Comparison of ENCODE assay signal across 8 mouse cellular contexts in genomic region chr5:137338256-137338655, GRCm38 (mm10). TPM values are rescaled to one million over a fixed set of nuclear protein-coding genes. Genes with fewer than 3 reads are reported as not detected.
DNase-seq lines count a peak whose midpoint lies in the region; ATAC-seq and TF ChIP-seq lines count a peak whose summit lies in the region.

No protein-coding gene starts in this region.

- H3K27me3 ChIP-seq in forebrain, embryonic 16.5 days (replicated peaks; ENCODE audit: control insufficient read depth, insufficient read depth, low read length) = no peaks in the 10 kb centered on the region

- WGBS in forebrain, embryonic 16.5 days = under 1% methylated on average over 19 of the region's 19 CpGs
- WGBS in lung, adult 2 months = under 1% methylated on average over 19 of the region's 19 CpGs

- TF ChIP-seq POLR2A in lung, adult 2 months (IDR thresholded peaks at IDR 0.05; ENCODE audit: borderline replicate concordance, extremely low read depth, low read depth, low read length) = peak; percentile 77; the same call in 1 of the 2 replicates

- H3K4me1 ChIP-seq in ES-E14 (ENCODE audit: control insufficient read depth in 2 of 2, insufficient read depth in 2 of 2, low read length in 2 of 2, poor library complexity in 1 of 2) = peaks cover 13 to 28% of the 10 kb centered on the region in 2 experiments; a peak in 3 of 4 replicates
- peaks cover 14% of the 10 kb centered on the region for H3K4me1 ChIP-seq in forebrain, embryonic 16.5 days (replicated peaks; ENCODE audit: control insufficient read depth, insufficient read depth, low read length)
- H3K4me1 ChIP-seq in lung, adult 2 months (ENCODE audit: control insufficient read depth, insufficient read depth, low read length) = peaks cover 5% of the 10 kb centered on the region

- TF ChIP-seq CTCF in layer of hippocampus, adult 2 months (conservative IDR thresholded peaks at IDR 0.05) = no peak
- TF ChIP-seq CTCF in lung, adult 2 months (IDR thresholded peaks at IDR 0.05; ENCODE audit: insufficient read depth, low read length) = no peak

- in situ Hi-C loops in ES-E14 (cut with MboI; ENCODE audit: low sequenced_read_pairs in 2 of 2, unreplicated experiment in 2 of 2) = no loop called here

- DNase-seq in ES-E14 (ENCODE audit: low read depth, low spot score) = peak; percentile 89
- DNase-seq in cerebellum, adult 18-20 months = peak; percentile 92 to 96
- DNase-seq in heart, postnatal 36 days = peak; percentile 85 to 88
- peak; percentile 91 to 94 for DNase-seq in layer of hippocampus, adult 2 months (ENCODE audit: low spot score in 2 of 2)
- peak; percentile 83 for DNase-seq in lung, adult 2 months
- peak; percentile 90 for DNase-seq in testis, postnatal 14 days (ENCODE audit: low spot score)

- H3K36me3 ChIP-seq in ES-E14 (ENCODE audit: control insufficient read depth, insufficient read depth, low read length, poor library complexity, severe bottlenecking) = no peaks in the 10 kb centered on the region
- H3K36me3 ChIP-seq in forebrain, embryonic 16.5 days (ENCODE audit: control insufficient read depth, insufficient read depth) = no peaks in the 10 kb centered on the region

- H3K27ac ChIP-seq in ES-E14 (ENCODE audit: insufficient read depth, low read depth, low read length, poor library complexity, severe bottlenecking) = peak overlapping the region; percentile 53; the same call in 1 of the 2 replicates
- H3K27ac ChIP-seq in forebrain, embryonic 16.5 days (ENCODE audit: low read length) = peak overlapping the region; percentile 68
- peak overlapping the region; percentile 81 for H3K27ac ChIP-seq in layer of hippocampus, adult 2 months

- peak overlapping the region; percentile 67; the same call in 1 of the 2 replicates for H3K9ac ChIP-seq in ES-E14 (ENCODE audit: insufficient read depth, low read depth, low read length, poor library complexity, severe bottlenecking)
- H3K9ac ChIP-seq in forebrain, embryonic 16.5 days (replicated peaks; ENCODE audit: low read depth, low read length) = peak overlapping the region; percentile 63

- H3K4me3 ChIP-seq in ES-E14 (ENCODE audit: insufficient read depth in 1 of 2, low read depth in 1 of 2, low read length in 2 of 2, poor library complexity in 1 of 2, severe bottlenecking in 1 of 2) = peak overlapping the region; percentile 56 to 68
- peak overlapping the region; percentile 49 for H3K4me3 ChIP-seq in forebrain, embryonic 16.5 days (replicated peaks; ENCODE audit: low read length)
- peak overlapping the region; percentile 63 for H3K4me3 ChIP-seq in layer of hippocampus, adult 2 months
- H3K4me3 ChIP-seq in lung, adult 2 months (replicated peaks; ENCODE audit: extremely low read depth, low read depth, low read length) = peak overlapping the region; percentile 78

- intact Hi-C loops in heart, postnatal 36 days (cut with DNase I) = loop anchor here (5.0 kb wide), 1 partner anchor 439 kb away; the partner anchor contains the start of gene Ppp1r35

- H3K9me3 ChIP-seq in ES-E14 (ENCODE audit: control insufficient read depth, insufficient read depth, low read depth, low read length) = no peaks in the 10 kb centered on the region
- H3K9me3 ChIP-seq in forebrain, embryonic 16.5 days (ENCODE audit: control insufficient read depth, low read length) = no peaks in the 10 kb centered on the region

- ATAC-seq in forebrain, embryonic 16.5 days = peak; percentile 88
- peak; percentile 47; the same call in 1 of the 2 replicates for ATAC-seq in neutrophil, adult 5-6 weeks (ENCODE audit: extremely low read depth, insufficient number of reproducible peaks, low FRiP score, poor library complexity, severe bottlenecking)

- peak overlapping the region; percentile 92 for H3K4me2 ChIP-seq in forebrain, embryonic 16.5 days (ENCODE audit: low read length)

TF ChIP-seq in ES-E14, 5 proteins besides CTCF, POLR2A, EP300 and RAD21:
- TF ChIP-seq ZNF384 (IDR thresholded peaks at IDR 0.05; ENCODE audit: low read depth, low read length) (peak; percentile 91), CHD2 (IDR thresholded peaks at IDR 0.05; ENCODE audit: low read depth, low read length) (no peak), HCFC1 (IDR thresholded peaks at IDR 0.05; ENCODE audit: borderline replicate concordance, insufficient read depth, low read length) (peak; percentile 89), MAFK (IDR thresholded peaks at IDR 0.05; ENCODE audit: insufficient read depth, low read depth, low read length) (no peak), ZC3H11A (IDR thresholded peaks at IDR 0.05; ENCODE audit: borderline replicate concordance, low read depth, low read length) (no peak)
TF ChIP-seq in ES-E14: peak in this region for 2.

RNA-seq across cellular contexts. Expression of gene Slc12a9, which starts 4.9 kb away (rescaled TPM):
- 20.9 and 34.9 TPM in 2 replicates for total RNA-seq in ES-E14 (2012; rRNA removed)
- polyA plus RNA-seq in forebrain, embryonic 16.5 days (2015; fragmentation: Nextera tagmentation; extraction: Ambion mirVana) = 17.7 and 26.0 TPM in 2 replicates
- 1 to 10 TPM; 2.0 to 3.6 TPM for total RNA-seq in heart, postnatal 36 days (2021)
- total RNA-seq in layer of hippocampus, adult 2 months (2021) = 10 to 100 TPM; 27.9 to 28.4 TPM
- polyA plus RNA-seq in lung, adult 2 months (2012; rRNA removed) = 22.5 and 24.1 TPM in 2 replicates
- 38.5 and 44.8 TPM in 2 replicates for total RNA-seq in neutrophil, adult 5-6 weeks (2017)

RNA-seq across cellular contexts. Expression of gene Ephb4, which starts 11.7 kb away (rescaled TPM):
- 34.3 and 58.8 TPM in 2 replicates for total RNA-seq in ES-E14 (2012; rRNA removed)
- polyA plus RNA-seq in forebrain, embryonic 16.5 days (2015; fragmentation: Nextera tagmentation; extraction: Ambion mirVana) = 6.1 and 8.1 TPM in 2 replicates
- total RNA-seq in heart, postnatal 36 days (2021) = 10 to 100 TPM; 55.6 to 64.8 TPM
- 1 to 10 TPM; 5.6 to 5.7 TPM for total RNA-seq in layer of hippocampus, adult 2 months (2021)
- polyA plus RNA-seq in lung, adult 2 months (2012; rRNA removed) = 105 and 123 TPM in 2 replicates
- total RNA-seq in neutrophil, adult 5-6 weeks (2017) = not detected in 2 replicates

RNA-seq across cellular contexts. Expression of gene Trip6, which starts 24.1 kb away (rescaled TPM):
- 22.7 and 24.2 TPM in 2 replicates for total RNA-seq in ES-E14 (2012; rRNA removed)
- polyA plus RNA-seq in forebrain, embryonic 16.5 days (2015; fragmentation: Nextera tagmentation; extraction: Ambion mirVana) = 17.0 and 17.9 TPM in 2 replicates
- total RNA-seq in heart, postnatal 36 days (2021) = 10 to 100 TPM; 11.1 to 14.3 TPM
- 1 to 10 TPM; 4.8 to 7.3 TPM for total RNA-seq in layer of hippocampus, adult 2 months (2021)
- polyA plus RNA-seq in lung, adult 2 months (2012; rRNA removed) = 52.6 and 55.2 TPM in 2 replicates
- total RNA-seq in neutrophil, adult 5-6 weeks (2017) = 5.5 and 7.1 TPM in 2 replicates

RNA-seq across cellular contexts. Expression of gene Srrt, which starts 30.8 kb away (rescaled TPM):
- total RNA-seq in ES-E14 (2012; rRNA removed) = 350 and 528 TPM in 2 replicates
- polyA plus RNA-seq in forebrain, embryonic 16.5 days (2015; fragmentation: Nextera tagmentation; extraction: Ambion mirVana) = 119 and 125 TPM in 2 replicates
- total RNA-seq in heart, postnatal 36 days (2021) = 10 to 100 TPM; 58.3 to 62.6 TPM
- total RNA-seq in layer of hippocampus, adult 2 months (2021) = 100 to 1,000 TPM; 223 to 232 TPM
- 107 and 136 TPM in 2 replicates for polyA plus RNA-seq in lung, adult 2 months (2012; rRNA removed)
- 326 and 333 TPM in 2 replicates for total RNA-seq in neutrophil, adult 5-6 weeks (2017)

RNA-seq across cellular contexts. Expression of gene Ufsp1, which starts 43.8 kb away (rescaled TPM):
- 3.6 and 6.3 TPM in 2 replicates for total RNA-seq in ES-E14 (2012; rRNA removed)
- polyA plus RNA-seq in forebrain, embryonic 16.5 days (2015; fragmentation: Nextera tagmentation; extraction: Ambion mirVana) = 6.1 and 8.9 TPM in 2 replicates
- total RNA-seq in heart, postnatal 36 days (2021) = 1 to 10 TPM; 8.5 to 9.0 TPM
- 10 to 100 TPM; 12.4 to 13.8 TPM for total RNA-seq in layer of hippocampus, adult 2 months (2021)
- 7.0 and 7.1 TPM in 2 replicates for polyA plus RNA-seq in lung, adult 2 months (2012; rRNA removed)
- total RNA-seq in neutrophil, adult 5-6 weeks (2017) = 3.8 and 4.2 TPM in 2 replicates

Comparison
In these comparisons a context has a peak if more than half of its experiments do, and no peak if none do; other contexts are left out.
1. Peak in every context shown above with its lines: DNase-seq, ATAC-seq, H3K4me3 ChIP-seq and H3K27ac ChIP-seq.